Mouse (Mus musculus) embryonic facial prominence, embryonic 13.5 days (tissue): ENCODE results near the gene Gpatch4. TPM values are rescaled to one million over a fixed set of nuclear protein-coding genes. Genes with fewer than 3 reads are reported as not detected.

Experiments
- ATAC-seq: fragments of 200-750 bp; cut with Nextera tagmentation; 2 replicates; pipeline ENCODE4 v1.8.0; 2017; ENCODE audit warnings: low read depth; ENCODE audit not compliant: insufficient number of reproducible peaks, insufficient read depth, low FRiP score, low TSS enrichment
- H3K27ac ChIP-seq: fragments of 300-500 bp; sonication (generic); 2 replicates; pipeline ENCODE4 v1.5.1; 2015; ENCODE audit warnings: moderate library complexity, mild to moderate bottlenecking, inconsistent platforms
- H3K27me3 ChIP-seq: fragments of 300-500 bp; sonication (generic); 2 replicates; pipeline ENCODE4 v1.6.1; 2015; ENCODE audit warnings: mild to moderate bottlenecking, inconsistent platforms
- H3K36me3 ChIP-seq: fragments of 300-500 bp; sonication (generic); 2 replicates; pipeline ENCODE4 v1.6.1; 2015; ENCODE audit warnings: mild to moderate bottlenecking, inconsistent platforms
- H3K4me1 ChIP-seq: fragments of 300-500 bp; sonication (generic); 2 replicates; pipeline ENCODE4 v1.6.1; 2015; ENCODE audit warnings: inconsistent platforms
- H3K4me2 ChIP-seq: fragments of 300-500 bp; sonication (generic); 2 replicates; pipeline ENCODE4 v1.6.1; 2015; ENCODE audit warnings: moderate library complexity, mild to moderate bottlenecking, inconsistent platforms
- H3K4me3 ChIP-seq: fragments of 300-500 bp; sonication (generic); 2 replicates; pipeline ENCODE4 v1.5.1; 2015; ENCODE audit warnings: mild to moderate bottlenecking, inconsistent platforms
- H3K9ac ChIP-seq: fragments of 300-500 bp; sonication (generic); 2 replicates; pipeline ENCODE4 v1.6.1; 2015; ENCODE audit warnings: mild to moderate bottlenecking, inconsistent platforms
- H3K9me3 ChIP-seq: fragments of 300-500 bp; sonication (generic); 2 replicates; pipeline ENCODE4 v1.6.1; 2016; ENCODE audit warnings: inconsistent platforms
- WGBS: fragments of 180-500 bp; shearing (Covaris S2); methylation state at CpG from one replicate; pipeline ENCODE4 v1.1.7; 2015; ENCODE audit warnings: mixed read lengths; 5-methylcytosine and 5-hydroxymethylcytosine counted together
- polyA plus RNA-seq: library from polyadenylated mRNA; unstranded; fragments of >200 nt; fragmentation: Nextera tagmentation; extraction: Ambion mirVana; gene quantifications from 2 replicates; pipeline ENCODE4 v1.2.1, GENCODE M21; 2015

The Gpatch4 gene
- polyA plus RNA-seq: 34.0 and 38.5 TPM in 2 replicates

DNA sequence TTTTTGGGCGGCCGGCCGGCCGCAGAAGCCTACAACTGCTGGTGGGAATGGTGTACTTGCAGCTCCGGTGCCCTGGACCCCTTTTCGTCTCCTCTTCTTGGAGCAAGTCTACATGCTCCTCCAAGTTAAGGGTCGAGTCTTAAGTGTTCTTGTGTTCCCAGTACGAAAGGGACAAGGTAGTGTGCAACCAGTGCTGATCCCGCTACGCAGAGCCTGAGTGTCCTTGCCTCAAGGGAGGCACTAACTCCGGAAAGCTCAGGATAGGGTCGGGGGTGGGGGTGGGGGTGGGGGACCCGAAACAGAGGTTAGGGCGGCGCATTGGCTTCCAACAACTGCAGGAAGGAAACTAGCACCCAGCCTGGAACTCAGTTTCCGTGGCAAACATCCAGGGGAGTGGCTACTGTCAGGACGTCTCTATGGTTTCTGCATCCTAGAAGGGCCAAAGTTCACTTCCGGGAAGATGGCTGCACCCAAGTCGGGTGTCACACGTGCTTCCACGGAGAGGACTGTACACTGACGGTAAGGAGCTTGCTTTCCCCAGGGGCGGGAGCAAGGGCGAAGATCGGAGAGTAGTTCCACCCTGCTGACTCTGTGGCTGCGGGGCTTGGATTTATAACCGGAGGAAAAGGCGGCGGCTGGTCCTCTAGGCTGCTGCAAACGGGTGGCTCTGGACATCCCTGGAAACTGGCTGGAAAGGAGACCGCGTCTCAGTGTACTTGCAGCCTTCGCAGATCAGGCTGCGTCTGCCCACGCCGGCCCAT lies at the start of gene Gpatch4:
TSS of gene Gpatch4 (plus strand) at position 448 of the 761 bp plus-strand sequence.
- 10% methylated on average over 36 of the region's 36 CpGs for WGBS
- peaks cover 5% of the 10 kb centered on the region for H3K4me1 ChIP-seq
- H3K4me3 ChIP-seq: peak within 1 kb of the TSS; percentile 89
- H3K4me2 ChIP-seq: peak within 1 kb of the TSS; percentile 77
- peak; percentile 72; the same call in 1 of the 2 replicates for ATAC-seq
- H3K9me3 ChIP-seq: no peaks in the 10 kb centered on the region
- H3K36me3 ChIP-seq: 0 out of 2 replicates have a peak, but pooled peaks cover 8% of the 10 kb centered on the region
- peak within 1 kb of the TSS; percentile 74 for H3K9ac ChIP-seq
- peak within 1 kb of the TSS; percentile 44 for H3K27ac ChIP-seq
- H3K27me3 ChIP-seq: peaks cover 29% of the 10 kb centered on the region

DNA sequence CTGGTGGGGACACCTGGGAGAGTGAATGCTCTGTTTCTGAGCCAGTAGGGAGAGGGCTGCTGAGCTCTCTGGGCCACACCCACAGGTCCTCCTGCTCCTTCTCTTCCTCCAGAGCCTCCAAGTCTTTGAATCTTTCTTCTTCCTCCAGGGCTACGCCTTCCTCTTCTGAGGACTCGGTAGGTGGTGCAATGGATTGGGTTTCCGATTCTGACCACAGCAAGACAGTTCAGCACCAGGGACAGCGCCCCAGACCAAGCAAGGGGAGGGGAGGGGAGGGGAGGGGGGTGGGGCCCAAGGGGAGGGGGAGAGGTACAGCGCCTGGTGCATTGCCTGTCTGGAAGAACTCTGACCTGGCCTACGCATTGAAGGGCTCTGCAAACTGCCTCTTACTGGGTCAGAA lies 49.5 kb upstream of the Gpatch4 start:
- peaks cover 99% of the 10 kb centered on the region for H3K27me3 ChIP-seq
- H3K4me1 ChIP-seq: peaks cover 16% of the 10 kb centered on the region
- ATAC-seq: no peak
- no peaks in the 10 kb centered on the region for H3K36me3 ChIP-seq
- no peak overlapping the region for H3K4me3 ChIP-seq
- 0% methylated on average over 5 of the region's 6 CpGs for WGBS
- H3K9me3 ChIP-seq: no peaks in the 10 kb centered on the region
- no peak overlapping the region for H3K9ac ChIP-seq
- no peak overlapping the region for H3K27ac ChIP-seq
- no peak overlapping the region for H3K4me2 ChIP-seq

DNA sequence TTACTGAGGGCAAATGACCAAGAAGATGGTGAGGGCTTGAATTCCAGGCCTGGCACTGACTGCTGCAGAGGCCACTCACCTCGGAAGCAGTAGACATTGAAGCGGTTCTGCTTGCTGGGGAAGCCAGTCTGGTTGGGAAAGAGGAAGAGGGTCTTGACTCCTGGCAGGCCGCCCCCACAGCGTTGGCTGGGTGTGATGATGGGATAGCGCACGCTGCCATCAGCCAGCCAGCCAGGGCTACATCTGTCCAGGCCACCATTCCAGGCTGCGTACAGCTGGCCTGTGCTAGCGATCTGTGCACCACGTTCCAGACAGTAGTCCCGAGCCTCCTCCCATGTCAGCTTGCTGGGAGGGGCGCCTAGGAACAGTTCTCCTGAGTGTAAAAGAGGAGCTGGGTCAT lies 47.6 kb upstream of the Gpatch4 start:
- H3K9ac ChIP-seq: no peak overlapping the region
- H3K36me3 ChIP-seq: no peaks in the 10 kb centered on the region
- H3K27me3 ChIP-seq: peaks cover 99% of the 10 kb centered on the region
- no peak overlapping the region for H3K27ac ChIP-seq
- WGBS: 22% methylated on average over 11 of the region's 11 CpGs
- no peak for ATAC-seq
- no peak overlapping the region for H3K4me2 ChIP-seq
- H3K9me3 ChIP-seq: no peaks in the 10 kb centered on the region
- peaks cover 27% of the 10 kb centered on the region for H3K4me1 ChIP-seq
- H3K4me3 ChIP-seq: no peak overlapping the region

DNA sequence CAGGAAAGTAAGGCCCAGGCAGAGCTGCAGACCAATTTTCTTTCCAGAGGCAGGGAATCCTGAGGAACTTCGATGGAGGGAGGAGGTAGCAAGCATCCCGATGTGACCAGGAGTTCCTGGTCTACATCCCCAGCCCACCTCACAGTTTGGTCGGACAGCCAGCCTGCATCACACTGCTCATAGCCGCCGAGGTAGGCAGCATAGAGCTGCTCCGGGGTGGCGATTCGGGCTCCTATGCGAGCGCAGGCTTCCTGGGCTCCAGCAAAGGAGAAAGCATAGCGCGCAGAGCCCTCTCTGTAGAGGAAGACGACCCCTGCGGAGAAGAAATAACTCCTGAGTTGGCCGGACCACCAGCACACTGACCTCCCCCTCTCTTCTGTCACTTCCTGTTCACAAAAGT lies 46.5 kb upstream of the Gpatch4 start:
- Histone ChIP-seq H3K27ac (no peak overlapping the region), H3K9ac (no peak overlapping the region), H3K9me3 (no peaks in the 10 kb centered on the region), H3K4me3 (peak overlapping the region; percentile 40; the same call in 1 of the 2 replicates), H3K36me3 (no peaks in the 10 kb centered on the region), H3K27me3 (peaks cover 99% of the 10 kb centered on the region), H3K4me1 (peaks cover 32% of the 10 kb centered on the region), H3K4me2 (peak overlapping the region; percentile 59)
- WGBS: 1% methylated on average over 15 of the region's 15 CpGs
- no peak for ATAC-seq

DNA sequence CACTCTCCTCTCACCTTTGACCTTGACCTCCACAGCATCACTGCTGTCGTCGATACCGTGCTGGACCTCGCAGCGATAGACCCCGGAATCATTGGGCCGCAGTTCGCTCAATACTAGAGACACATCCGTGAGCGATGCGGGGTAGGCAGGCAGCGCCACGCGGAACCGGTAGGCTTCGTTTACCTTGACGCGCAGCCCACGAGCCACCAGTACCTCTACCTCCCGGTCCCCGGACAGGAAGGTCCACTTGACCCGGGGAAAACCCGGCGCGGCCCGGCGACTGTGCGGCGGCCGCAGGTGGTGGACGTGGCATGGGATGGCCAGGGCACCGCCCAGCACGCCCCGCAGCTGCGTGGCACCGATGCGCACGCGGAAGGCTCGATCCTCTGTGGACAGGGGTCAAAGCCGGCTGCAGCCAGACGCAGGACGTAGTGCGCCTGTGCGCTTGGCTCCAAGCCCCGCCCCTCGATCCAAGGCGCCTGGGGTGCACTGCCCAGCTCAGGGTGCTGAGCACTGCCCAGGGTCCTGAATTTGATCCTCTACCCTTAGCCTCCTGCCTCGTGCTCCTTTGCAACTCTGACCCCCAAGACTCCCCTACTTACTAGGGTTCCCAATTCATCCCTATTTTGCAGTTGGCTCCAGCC lies 45.8 kb upstream of the Gpatch4 start:
- ATAC-seq: no peak
- Histone ChIP-seq H3K4me1 (peaks cover 32% of the 10 kb centered on the region), H3K9ac (peak overlapping the region; percentile 49; the same call in 1 of the 2 replicates), H3K36me3 (no peaks in the 10 kb centered on the region), H3K27me3 (peaks cover 99% of the 10 kb centered on the region), H3K9me3 (no peaks in the 10 kb centered on the region), H3K4me2 (peak overlapping the region; percentile 59), H3K27ac (no peak overlapping the region), H3K4me3 (peak overlapping the region; percentile 40)
- WGBS: under 1% methylated on average over 44 of the region's 49 CpGs

DNA sequence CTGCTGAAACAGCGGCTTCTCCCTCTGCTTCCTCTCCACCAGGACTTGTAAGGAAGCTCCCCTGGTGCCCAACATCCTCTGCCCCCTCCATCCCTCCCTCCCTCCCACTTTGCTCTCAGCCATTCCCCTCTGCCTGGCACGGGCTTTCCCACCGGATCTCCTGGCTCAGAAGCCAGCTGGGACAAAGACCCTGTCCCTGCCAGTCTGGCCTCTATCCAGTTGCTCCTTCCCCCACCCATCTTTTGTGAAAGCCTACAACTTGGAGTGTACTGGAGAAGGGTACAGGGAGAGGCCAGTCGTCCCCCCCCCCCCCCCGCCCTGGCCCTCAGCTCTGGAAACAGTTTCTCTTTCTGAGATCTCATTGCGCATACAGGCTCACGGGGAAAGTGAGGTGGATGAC lies 44.2 kb upstream of the Gpatch4 start:
- Histone ChIP-seq H3K27me3 (peaks cover 100% of the 10 kb centered on the region), H3K4me1 (peaks cover 37% of the 10 kb centered on the region), H3K27ac (no peak overlapping the region), H3K4me2 (no peak overlapping the region), H3K36me3 (no peaks in the 10 kb centered on the region), H3K9ac (no peak overlapping the region), H3K4me3 (no peak overlapping the region), H3K9me3 (no peaks in the 10 kb centered on the region)
- 2% methylated on average over 5 of the region's 7 CpGs for WGBS
- no peak for ATAC-seq

DNA sequence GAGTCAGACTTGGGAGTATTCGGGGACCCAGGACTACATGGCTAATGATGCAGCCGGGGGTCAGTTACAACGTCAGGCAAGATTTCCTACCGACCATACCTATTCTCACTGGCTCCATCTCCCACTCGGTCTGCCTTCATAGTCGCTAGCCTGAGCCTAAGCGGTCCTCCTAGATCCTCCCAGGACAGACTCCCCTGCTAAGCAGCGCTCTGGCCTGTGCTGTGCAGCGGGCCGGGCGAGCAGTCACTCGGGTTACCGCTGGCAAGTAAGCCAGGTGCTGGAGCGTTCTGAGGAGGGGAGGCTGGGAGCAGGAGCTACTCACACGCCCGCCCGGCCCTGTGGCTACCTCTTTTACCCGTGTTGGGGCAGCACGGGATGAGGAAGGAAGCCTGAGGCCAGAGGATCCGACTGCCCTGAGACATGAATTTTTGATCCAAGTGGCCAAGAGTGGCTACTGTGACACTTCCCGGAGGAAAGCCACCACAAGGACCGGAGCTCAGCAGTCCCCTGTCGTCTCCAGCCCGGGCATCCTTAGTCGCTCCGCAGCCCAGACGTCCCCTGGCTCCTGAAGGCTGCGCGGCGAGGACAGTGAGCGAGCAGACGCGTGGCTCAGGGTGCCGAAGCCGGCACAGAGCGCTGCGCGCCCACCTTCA lies 43.5 kb upstream of the Gpatch4 start:
- ATAC-seq: no peak
- H3K4me3 ChIP-seq: peak overlapping the region; percentile 48
- H3K27me3 ChIP-seq: peaks cover 99% of the 10 kb centered on the region
- no peaks in the 10 kb centered on the region for H3K36me3 ChIP-seq
- H3K9ac ChIP-seq: peak overlapping the region; percentile 57
- no peaks in the 10 kb centered on the region for H3K9me3 ChIP-seq
- peak overlapping the region; percentile 88 for H3K4me2 ChIP-seq
- H3K27ac ChIP-seq: no peak overlapping the region
- peaks cover 37% of the 10 kb centered on the region for H3K4me1 ChIP-seq
- 1% methylated on average over 38 of the region's 38 CpGs for WGBS

DNA sequence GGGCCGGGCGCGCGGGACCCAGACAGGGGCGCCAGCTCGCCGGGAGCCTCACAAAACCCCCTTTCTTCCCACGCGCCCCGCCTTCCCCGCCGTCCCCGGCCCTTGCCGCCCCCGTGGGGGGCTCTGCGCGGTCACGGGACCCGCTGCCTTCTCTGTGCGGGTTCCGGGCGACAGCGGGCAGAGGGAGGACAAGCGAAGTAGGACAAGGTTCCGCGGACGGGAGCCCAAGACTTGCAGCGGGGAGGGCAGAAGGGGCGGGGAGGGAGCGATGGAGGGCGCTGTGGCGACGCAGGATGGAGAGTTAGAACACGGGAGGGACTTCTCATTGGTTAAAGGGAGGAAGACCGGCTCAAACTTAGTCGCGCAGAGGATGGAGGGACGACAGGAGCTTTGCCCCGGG lies 42.7 kb upstream of the Gpatch4 start, which contains the start of gene Bcan:
TSS of gene Bcan (minus strand) at position 50 of the 400 bp plus-strand sequence.
- Histone ChIP-seq H3K9ac (peak within 1 kb of the TSS; percentile 57), H3K4me2 (peak within 1 kb of the TSS; percentile 88), H3K9me3 (no peaks in the 10 kb centered on the region), H3K4me3 (peak within 1 kb of the TSS; percentile 48), H3K27me3 (peaks cover 98% of the 10 kb centered on the region), H3K36me3 (no peaks in the 10 kb centered on the region), H3K4me1 (peaks cover 37% of the 10 kb centered on the region), H3K27ac (no peak within 1 kb of the TSS)
- under 1% methylated on average over 39 of the region's 39 CpGs for WGBS
- ATAC-seq: no peak

DNA sequence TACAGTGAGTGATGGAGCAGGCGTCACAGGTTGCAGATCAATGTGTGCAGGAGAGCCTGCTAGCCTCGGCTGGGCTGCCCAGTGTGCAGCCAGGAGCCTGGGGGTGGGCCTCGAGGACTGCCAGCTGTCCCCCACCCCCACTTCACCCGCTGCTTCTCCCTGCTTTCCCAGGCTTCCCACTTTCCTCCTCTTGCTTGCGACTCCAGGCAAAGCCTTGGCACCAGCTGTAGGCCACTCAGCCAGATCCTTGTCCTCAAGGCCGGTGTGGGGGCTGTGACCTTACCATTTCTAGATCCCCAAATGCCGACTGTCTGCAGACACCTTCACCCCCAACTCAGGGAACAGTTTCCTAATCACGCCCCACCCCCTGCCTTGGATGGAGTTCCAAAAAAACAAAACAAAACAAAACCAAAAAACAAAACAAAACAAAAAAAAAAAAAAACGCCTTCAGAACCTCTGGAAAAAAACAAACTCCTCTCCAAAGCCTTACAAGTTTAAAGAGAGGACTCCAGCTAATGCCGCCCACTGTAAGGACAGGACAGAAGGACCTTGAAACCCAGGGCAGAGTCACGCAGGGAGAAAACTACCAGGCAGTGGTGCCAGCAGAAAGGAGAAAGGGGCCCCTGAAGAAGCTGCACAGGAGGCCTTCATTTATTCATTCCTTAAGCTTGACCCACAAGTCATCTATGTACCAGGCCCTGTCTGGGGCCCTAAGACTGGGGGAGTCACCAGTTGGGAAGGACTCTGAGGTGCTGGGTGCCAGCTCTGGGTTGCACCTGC lies 41.9 kb upstream of the Gpatch4 start:
- Histone ChIP-seq H3K27ac (no peak overlapping the region), H3K9ac (0 out of 2 replicates have a peak overlapping the region, but pooled peaks have one; percentile 57), H3K4me2 (peak overlapping the region; percentile 88), H3K4me1 (peaks cover 37% of the 10 kb centered on the region), H3K4me3 (peak overlapping the region; percentile 48), H3K36me3 (no peaks in the 10 kb centered on the region), H3K27me3 (peaks cover 97% of the 10 kb centered on the region), H3K9me3 (no peaks in the 10 kb centered on the region)
- WGBS: 8% methylated on average over 11 of the region's 11 CpGs
- no peak for ATAC-seq

DNA sequence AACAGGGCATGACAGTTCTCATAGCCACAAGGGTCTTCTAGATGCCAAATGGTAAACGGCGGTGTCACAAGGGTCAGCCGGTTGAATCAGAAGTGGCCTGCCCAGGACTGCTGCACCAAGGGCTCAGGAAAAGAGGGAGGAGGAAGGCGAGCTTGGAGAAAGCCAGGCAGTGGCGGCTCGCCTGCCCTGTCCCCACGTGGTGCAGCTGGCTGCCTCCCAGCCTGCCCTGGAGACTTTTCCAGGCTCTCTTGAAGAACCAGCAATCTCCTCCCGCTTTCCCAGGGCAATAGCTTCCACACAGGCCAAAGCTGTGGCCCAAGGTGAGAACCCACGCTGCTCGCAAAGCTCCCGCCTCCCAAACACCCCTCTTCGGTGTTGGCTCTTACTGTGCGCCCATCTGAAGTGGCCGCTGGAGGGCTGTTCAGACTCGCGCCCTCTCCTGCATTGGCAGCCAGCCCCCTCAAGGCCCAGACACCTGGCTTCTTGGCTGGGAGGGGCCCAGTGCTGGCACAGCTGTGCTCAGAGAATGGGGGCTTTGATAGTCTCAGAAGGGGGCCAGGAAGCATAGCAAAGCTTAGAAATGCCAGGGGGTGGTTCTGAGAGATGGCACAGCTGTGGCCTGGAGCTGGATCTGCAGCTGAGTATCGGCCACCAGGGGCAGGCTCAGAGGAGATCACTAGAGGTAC lies 40.5 kb upstream of the Gpatch4 start:
- no peak overlapping the region for H3K27ac ChIP-seq
- no peaks in the 10 kb centered on the region for H3K36me3 ChIP-seq
- H3K4me3 ChIP-seq: no peak overlapping the region
- peaks cover 88% of the 10 kb centered on the region for H3K27me3 ChIP-seq
- H3K4me1 ChIP-seq: peaks cover 25% of the 10 kb centered on the region
- no peaks in the 10 kb centered on the region for H3K9me3 ChIP-seq
- no peak overlapping the region for H3K4me2 ChIP-seq
- ATAC-seq: no peak
- 2% methylated on average over 17 of the region's 17 CpGs for WGBS
- no peak overlapping the region for H3K9ac ChIP-seq
